Mouse (Mus musculus): Measurements from ENCODE around the gene Dgkg. TPM values are rescaled to one million over a fixed set of nuclear protein-coding genes. Genes with fewer than 3 reads are reported as not detected.

Gene Dgkg
- polyA plus RNA-seq, 1 experiment from 2014 or later = 0.17 TPM

DNA sequence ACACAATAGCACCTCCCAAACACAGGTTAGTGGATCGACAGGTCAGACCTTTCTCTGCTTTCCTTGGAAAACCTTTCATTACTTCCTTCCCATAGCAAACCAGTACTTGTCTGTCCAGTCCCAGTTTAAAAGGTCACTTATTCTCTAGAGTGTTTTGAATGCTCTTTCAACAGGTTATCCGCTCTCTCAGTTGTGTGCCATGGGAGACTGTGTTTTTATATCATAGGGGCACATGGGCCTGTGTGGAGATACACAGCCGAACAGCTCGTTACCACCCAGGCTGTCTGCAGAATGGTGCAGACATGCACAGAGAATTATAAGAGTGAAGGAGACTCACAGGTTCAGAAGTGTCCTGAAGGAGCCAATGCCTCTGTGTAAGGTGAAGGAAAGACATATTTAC is 26.7 kb downstream of the Dgkg start:
- Histone ChIP-seq H3K27ac (no peak overlapping the region), H3K36me3 (ENCODE audit: inconsistent target) (no peaks in the 10 kb centered on the region), H3K79me2 (ENCODE audit: inconsistent target) (no peaks in the 10 kb centered on the region), H3K4me3 (ENCODE audit: inconsistent target) (no peak overlapping the region)
- 78% methylated on average over 4 of the region's 4 CpGs for WGBS (ENCODE audit: missing documents)

DNA sequence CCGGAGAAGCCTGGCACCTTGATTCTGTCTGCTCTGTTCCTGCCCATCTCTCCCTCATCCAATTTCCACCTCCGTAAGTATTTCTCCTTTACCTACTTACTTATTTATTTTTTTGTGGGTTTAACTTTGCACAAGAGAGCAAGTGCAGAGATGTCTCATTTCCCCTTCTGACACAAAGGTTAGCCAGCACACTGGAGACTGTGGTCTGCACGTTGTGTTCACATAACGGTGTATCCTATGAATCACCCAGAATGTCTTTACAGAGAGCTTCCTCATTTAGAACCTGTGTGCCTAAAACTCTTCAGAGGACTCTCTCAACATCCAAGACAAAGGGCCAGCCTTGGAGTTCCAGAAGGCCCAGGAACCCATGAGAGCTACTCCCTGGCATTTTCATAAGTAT is 27.1 kb downstream of the Dgkg start:
- 24% methylated on average over 4 of the region's 4 CpGs for WGBS (ENCODE audit: missing documents)
- H3K27ac ChIP-seq = no peak overlapping the region
- H3K4me3 ChIP-seq (ENCODE audit: inconsistent target) = no peak overlapping the region
- H3K36me3 ChIP-seq (ENCODE audit: inconsistent target) = no peaks in the 10 kb centered on the region
- H3K79me2 ChIP-seq (ENCODE audit: inconsistent target) = no peaks in the 10 kb centered on the region

DNA sequence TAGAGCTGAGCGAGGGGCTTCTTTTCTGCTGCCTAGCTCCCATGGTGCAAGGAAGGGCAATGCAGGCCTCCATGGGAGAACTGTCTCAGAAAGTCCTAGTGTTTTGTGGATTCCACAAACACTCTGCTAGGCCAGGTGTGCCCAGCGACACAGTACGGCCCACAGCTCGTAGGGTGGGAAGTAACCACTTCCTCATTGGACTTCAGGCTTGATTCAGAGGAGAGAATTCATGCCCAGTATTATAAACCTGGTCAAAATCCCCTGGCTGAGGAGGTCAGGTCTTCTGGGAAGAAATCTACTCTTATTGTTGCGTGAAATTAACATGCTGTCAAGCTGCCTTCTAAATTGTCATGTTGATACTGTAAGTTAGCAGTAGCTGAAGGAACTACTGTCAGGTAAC is 31.0 kb downstream of the Dgkg start:
- Histone ChIP-seq H3K4me3 (ENCODE audit: inconsistent target) (no peak overlapping the region), H3K36me3 (ENCODE audit: inconsistent target) (no peaks in the 10 kb centered on the region), H3K27ac (no peak overlapping the region), H3K79me2 (ENCODE audit: inconsistent target) (no peaks in the 10 kb centered on the region)
- 54% methylated on average over 5 of the region's 5 CpGs for WGBS (ENCODE audit: missing documents)

DNA sequence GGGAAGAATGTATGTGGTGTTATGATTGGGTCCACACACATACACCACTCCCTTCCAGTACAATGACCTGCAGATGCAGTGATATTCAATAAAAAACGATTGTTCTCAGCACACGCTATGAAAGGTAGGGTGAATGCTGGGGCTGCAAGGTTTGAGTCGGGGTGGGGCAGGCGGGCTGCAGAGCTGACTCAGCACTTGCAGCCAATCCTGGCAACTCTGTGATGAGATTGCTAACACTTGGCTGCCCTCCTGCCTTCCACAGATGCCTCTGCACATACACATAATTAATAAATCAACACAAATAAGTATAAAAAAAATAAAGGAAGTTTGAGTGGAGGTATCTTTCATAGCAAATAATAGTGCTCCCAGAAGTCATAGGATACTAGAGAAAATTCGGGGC is 31.6 kb downstream of the Dgkg start:
- WGBS (ENCODE audit: missing documents) = 68% methylated on average over 4 of the region's 5 CpGs
- no peak overlapping the region for H3K4me3 ChIP-seq (ENCODE audit: inconsistent target)
- H3K36me3 ChIP-seq (ENCODE audit: inconsistent target) = no peaks in the 10 kb centered on the region
- H3K79me2 ChIP-seq (ENCODE audit: inconsistent target) = no peaks in the 10 kb centered on the region
- no peak overlapping the region for H3K27ac ChIP-seq

DNA sequence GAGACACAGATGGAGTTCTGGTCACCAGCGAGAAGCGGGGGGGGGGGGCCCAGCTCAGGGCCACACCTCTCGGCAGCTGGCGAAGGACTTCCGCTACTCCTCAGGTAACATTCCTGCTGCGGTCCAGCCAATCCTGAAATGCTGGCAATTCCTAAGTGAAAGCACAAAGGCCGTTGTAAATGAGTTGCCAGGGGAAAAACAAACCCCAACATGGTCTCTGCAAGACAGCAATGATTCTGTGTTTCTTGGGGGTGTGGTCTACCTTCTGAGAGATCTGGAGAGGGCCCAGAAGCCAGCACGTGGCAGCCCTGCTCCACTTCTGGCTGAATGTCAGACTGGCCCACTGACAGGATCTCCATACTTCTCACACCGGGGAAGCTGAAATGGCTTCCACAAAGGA is 34.7 kb downstream of the Dgkg start:
- 89% methylated on average over 9 of the region's 9 CpGs for WGBS (ENCODE audit: missing documents)
- Histone ChIP-seq H3K27ac (no peak overlapping the region), H3K36me3 (ENCODE audit: inconsistent target) (no peaks in the 10 kb centered on the region), H3K4me3 (ENCODE audit: inconsistent target) (no peak overlapping the region), H3K79me2 (ENCODE audit: inconsistent target) (no peaks in the 10 kb centered on the region)

DNA sequence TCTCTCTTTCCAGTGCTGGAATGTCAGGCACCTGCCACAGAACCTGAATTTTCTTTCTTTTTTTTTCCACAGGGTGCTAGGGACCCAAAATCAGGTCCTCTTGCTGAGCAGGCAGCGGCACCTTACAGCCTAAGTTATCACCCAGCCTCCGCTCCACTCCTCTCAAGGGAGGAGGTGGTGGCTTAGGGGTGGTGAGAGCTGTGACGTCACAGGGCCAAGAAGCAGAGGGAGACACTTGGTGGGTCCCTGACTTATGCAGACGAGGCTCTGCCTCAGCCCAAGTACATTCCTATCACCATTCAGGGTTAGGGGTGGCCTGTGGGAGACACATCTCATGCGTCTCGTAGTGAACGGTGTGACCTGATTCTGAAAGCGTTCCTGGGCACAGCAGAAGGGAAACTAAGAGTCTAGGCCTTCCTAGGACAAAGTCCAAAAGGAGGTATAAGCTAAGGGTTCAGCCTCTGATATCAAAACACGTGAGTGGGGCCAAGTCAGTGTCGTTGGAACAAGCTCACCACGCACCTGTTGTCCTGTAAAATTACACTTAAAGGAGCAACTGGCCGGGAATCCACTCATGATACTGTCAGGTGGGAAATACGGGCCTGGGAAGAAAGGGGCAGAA is 35.6 kb downstream of the Dgkg start:
- WGBS (ENCODE audit: missing documents) = 92% methylated on average over 13 of the region's 13 CpGs
- H3K36me3 ChIP-seq (ENCODE audit: inconsistent target) = no peaks in the 10 kb centered on the region
- H3K79me2 ChIP-seq (ENCODE audit: inconsistent target) = no peaks in the 10 kb centered on the region
- no peak overlapping the region for H3K4me3 ChIP-seq (ENCODE audit: inconsistent target)
- H3K27ac ChIP-seq = no peak overlapping the region

DNA sequence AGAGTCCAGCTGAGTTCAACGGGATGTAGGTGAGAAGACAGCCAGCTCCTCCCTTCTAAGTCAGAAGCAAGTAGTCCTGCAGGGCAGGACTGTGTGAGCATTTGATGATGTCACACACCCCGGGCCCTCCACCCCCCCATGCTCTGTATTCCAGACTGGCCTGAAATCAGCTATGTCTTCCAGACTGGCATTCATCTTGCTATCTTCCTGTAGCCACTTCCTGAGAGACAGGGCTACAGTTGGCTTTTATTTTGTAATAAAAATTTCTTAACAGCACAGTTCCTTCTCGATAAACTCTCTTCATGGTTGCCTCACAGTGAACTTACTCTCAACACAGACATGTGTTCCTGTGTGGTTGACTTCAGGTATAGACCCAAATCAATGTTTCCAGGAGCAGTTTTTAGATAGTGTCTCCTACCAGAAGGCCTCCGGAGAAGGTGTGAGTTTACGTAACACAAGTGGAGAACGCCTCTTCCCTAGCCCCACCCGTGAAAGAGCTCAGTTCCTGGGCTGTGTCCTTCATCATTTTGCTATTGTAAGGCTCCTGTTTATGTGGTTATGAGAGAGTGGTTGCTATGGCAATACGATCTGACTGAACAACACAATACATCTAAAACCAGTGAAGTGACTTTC is 38.5 kb downstream of the Dgkg start:
- H3K27ac ChIP-seq = no peak overlapping the region
- WGBS (ENCODE audit: missing documents) = 24% methylated on average over 8 of the region's 8 CpGs
- H3K79me2 ChIP-seq (ENCODE audit: inconsistent target) = no peaks in the 10 kb centered on the region
- H3K36me3 ChIP-seq (ENCODE audit: inconsistent target) = no peaks in the 10 kb centered on the region
- H3K4me3 ChIP-seq (ENCODE audit: inconsistent target) = no peak overlapping the region

DNA sequence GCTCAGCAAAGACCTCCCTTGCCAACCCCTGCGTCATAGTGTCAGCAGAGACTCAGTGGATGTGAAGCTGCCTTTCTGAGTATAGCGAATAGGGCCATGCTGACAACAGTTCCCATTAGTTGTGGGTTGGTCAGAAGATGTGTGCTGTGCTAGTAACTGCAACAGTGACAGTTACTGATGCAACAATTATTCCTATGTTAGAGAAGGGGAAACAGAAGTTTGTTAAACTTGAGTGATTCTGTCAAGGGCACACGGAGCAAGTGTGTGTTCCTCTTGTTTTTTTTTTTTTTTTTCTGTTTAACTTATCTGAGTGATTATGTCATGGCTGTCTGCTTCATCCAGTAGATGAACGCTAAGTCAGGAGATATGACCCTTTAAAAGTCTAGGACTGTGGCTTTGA is 41.2 kb downstream of the Dgkg start:
- Histone ChIP-seq H3K27ac (no peak overlapping the region), H3K36me3 (ENCODE audit: inconsistent target) (no peaks in the 10 kb centered on the region), H3K4me3 (ENCODE audit: inconsistent target) (no peak overlapping the region), H3K79me2 (ENCODE audit: inconsistent target) (no peaks in the 10 kb centered on the region)
- 20% methylated on average over 4 of the region's 4 CpGs for whole genome bisulfite sequencing (ENCODE audit: missing documents)

DNA sequence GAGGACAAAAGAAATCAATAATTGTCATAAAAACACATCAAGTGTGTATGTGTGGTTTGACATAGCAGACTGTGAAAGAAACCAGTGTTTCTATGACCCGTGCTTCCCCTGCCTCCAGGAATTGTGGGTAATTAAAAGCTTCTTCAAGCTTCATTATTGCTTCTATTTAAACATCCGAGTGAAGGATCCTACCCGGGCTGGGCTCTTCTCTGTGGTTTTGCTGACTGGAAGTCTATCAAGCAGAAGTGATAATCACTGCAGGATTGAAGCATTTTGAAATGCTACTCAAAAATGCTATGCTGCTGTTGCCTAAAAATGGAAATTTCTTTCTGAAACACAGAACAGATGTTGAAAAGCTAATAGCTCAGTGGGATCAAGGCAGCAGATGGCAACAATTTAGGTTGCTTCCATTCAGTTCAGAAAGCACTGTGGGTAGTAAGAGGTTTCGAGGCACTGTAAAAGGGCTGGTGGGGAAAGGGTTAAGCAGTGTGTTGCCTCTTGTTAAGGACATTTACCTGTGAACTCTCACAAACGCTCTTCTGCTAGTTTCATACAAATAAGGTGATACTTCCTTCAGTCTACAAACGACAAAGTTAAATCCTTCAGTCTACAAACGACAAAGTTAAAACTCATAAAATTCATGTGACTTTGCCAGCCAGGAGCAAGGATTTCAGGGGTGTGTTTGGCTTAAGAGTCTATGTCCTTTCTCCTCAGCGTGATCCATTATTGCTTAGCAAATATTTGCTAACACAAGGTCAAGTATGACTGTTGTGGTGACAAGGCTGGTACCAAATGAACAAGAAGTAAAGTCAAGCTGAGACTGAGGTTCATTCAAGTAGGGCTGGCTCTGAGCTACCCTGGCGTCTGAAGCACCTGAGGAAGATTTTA is 43.6 kb downstream of the Dgkg start:
- Histone ChIP-seq H3K36me3 (ENCODE audit: inconsistent target) (no peaks in the 10 kb centered on the region), H3K79me2 (ENCODE audit: inconsistent target) (no peaks in the 10 kb centered on the region), H3K27ac (no peak overlapping the region), H3K4me3 (ENCODE audit: inconsistent target) (no peak overlapping the region)
- 66% methylated on average over 9 of the region's 9 CpGs for WGBS (ENCODE audit: missing documents)

DNA sequence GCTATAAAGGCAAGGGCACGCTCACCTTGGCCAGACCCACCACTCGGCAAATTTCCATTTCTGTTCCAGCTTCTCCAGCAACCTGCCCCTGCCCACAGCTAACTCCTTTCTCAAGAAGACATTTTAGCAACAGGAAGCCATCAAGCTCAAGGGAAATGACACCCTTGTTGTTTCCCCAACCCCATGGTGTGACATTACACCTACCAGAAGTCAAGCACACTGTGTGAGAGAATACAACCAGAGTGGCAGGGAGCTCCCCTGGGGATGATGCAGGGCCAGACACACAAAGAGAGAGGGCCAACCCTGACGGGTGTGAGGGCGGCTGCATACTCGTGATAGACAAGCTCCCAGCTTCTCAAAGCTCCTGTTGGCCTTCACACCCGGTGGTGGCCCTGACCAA is 49.0 kb downstream of the Dgkg start:
- Histone ChIP-seq H3K36me3 (ENCODE audit: inconsistent target) (no peaks in the 10 kb centered on the region), H3K27ac (no peak overlapping the region), H3K79me2 (ENCODE audit: inconsistent target) (no peaks in the 10 kb centered on the region), H3K4me3 (ENCODE audit: inconsistent target) (no peak overlapping the region)
- WGBS (ENCODE audit: missing documents) = 89% methylated on average over 4 of the region's 6 CpGs

DNA sequence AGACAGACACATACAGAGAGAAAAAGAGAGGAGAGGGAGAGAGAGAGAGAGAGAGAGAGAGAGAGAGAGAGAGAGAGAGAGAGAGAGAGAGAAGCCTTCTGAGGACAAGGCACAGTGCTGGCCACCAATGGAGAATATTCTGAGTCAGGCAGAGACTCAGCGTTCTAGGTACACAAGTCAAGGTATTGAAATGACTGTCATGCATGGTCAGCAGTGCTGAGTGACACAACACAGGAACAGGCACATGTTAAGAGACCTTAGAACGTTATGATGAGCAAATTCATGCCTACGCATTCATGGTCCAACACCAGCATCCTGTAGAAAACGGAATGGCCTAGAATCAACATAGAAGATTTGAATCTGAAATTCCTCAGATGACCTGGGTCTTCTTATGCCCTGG is 50.0 kb downstream of the Dgkg start:
- no peaks in the 10 kb centered on the region for H3K79me2 ChIP-seq (ENCODE audit: inconsistent target)
- 93% methylated on average over 4 of the region's 4 CpGs for WGBS (ENCODE audit: missing documents)
- H3K36me3 ChIP-seq (ENCODE audit: inconsistent target) = no peaks in the 10 kb centered on the region
- H3K27ac ChIP-seq = no peak overlapping the region
- no peak overlapping the region for H3K4me3 ChIP-seq (ENCODE audit: inconsistent target)

DNA sequence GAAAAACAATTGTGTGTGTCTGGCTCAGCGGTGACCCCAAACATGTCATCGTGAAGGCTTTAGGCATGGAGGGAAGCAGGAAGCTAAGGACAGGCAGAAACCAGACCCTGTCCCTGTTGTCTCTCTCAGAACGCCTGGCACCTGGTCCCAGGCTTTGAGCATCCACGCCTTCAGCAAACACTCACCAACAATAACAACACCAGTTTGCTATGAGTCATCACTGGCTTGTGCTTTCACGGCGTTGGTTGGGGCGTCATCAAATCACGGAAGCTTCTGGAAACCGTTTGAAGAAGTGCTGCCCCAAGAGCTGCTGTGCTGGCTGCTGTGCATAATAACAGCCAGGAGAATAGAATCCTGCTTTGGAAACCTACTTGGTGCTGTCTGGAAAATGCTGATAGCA is 54.6 kb downstream of the Dgkg start:
- H3K27ac ChIP-seq = no peak overlapping the region
- H3K4me3 ChIP-seq (ENCODE audit: inconsistent target) = no peak overlapping the region
- H3K36me3 ChIP-seq (ENCODE audit: inconsistent target) = no peaks in the 10 kb centered on the region
- WGBS (ENCODE audit: missing documents) = 82% methylated on average over 7 of the region's 9 CpGs
- H3K79me2 ChIP-seq (ENCODE audit: inconsistent target) = no peaks in the 10 kb centered on the region

DNA sequence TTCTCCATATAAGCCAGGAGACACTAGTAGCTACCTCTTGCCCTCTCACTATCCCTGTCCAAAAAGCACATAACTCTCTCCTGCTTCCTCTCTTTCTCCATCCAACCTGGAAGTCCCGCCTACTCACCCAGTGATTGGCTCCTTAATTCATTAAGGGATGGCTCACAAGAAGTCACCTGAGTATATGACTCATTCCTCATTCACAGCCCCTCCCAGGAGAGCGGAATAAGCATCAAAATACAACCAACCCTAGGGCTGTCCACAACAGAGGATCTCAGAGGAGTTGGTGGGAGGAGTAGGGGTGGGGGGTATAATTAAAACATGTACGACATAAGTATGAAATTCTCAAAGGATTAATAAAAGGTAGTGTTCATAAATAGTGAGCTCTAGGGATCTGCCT is 55.3 kb downstream of the Dgkg start:
- H3K27ac ChIP-seq = no peak overlapping the region

DNA sequence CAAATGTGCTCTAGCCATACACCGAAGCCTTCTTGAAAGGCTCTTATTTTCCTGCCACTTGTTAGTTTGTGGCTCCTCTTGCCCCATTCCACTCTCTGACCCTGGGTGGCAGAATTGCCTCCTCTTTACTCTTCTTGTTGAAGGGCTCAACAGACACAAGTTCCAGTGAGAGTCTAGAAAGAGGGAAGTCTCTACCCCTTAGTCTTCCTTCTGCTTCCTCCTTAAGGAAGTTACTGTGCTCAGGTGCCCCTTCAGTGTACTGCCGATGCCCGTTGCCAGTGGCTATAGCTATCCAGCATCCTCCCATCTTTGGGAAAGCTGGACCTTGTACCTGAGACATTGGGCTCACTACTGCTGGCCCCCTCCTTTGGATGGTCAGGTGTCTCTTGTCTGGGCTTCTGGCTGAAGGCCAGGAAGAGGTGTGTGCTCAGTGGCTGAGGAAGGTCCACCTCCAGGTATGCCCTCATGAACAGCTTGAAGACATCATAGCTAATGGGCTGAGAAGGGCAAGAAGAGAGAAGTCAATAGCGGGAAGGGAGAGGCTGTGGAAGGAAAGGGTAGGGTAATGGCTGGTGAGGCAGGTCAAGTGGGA is 56.8 kb downstream of the Dgkg start:
- Histone ChIP-seq H3K27ac (no peak overlapping the region), H3K4me3 (ENCODE audit: inconsistent target) (no peak overlapping the region), H3K79me2 (ENCODE audit: inconsistent target) (no peaks in the 10 kb centered on the region), H3K36me3 (ENCODE audit: inconsistent target) (no peaks in the 10 kb centered on the region)
- WGBS (ENCODE audit: missing documents) = 48% methylated on average over 4 of the region's 4 CpGs

More for the DNA sequence above, 55.3 kb downstream of the Dgkg start:
- H3K79me2 ChIP-seq (ENCODE audit: inconsistent target) = no peaks in the 10 kb centered on the region
- no peaks in the 10 kb centered on the region for H3K36me3 ChIP-seq (ENCODE audit: inconsistent target)
- 100% methylated on average over 2 of the region's 3 CpGs for WGBS (ENCODE audit: missing documents)
- no peak overlapping the region for H3K4me3 ChIP-seq (ENCODE audit: inconsistent target)

DNA sequence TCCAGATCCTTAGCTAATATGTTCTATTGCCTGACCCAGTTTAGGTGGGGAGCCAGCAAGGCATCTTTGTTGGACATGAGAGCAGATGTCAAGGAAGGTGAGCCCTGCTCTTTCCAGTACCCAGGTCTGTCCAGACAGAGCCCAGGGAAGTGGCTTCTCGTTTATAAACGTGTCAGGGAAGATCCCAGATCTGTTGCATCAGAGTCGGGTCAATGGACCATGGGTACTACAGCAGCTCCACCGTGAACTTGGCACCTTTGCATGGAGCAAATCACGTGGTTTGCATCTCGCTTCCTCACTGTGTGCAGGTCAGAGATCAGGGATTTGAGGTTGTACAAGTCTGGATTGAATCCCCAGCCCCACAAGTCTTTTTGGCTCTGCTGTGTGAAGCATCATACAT is 58.3 kb downstream of the Dgkg start:
- Histone ChIP-seq H3K36me3 (ENCODE audit: inconsistent target) (no peaks in the 10 kb centered on the region), H3K4me3 (ENCODE audit: inconsistent target) (no peak overlapping the region), H3K27ac (no peak overlapping the region), H3K79me2 (ENCODE audit: inconsistent target) (no peaks in the 10 kb centered on the region)
- WGBS (ENCODE audit: missing documents) = 85% methylated on average over 6 of the region's 6 CpGs
